In the genomic region with DNA sequence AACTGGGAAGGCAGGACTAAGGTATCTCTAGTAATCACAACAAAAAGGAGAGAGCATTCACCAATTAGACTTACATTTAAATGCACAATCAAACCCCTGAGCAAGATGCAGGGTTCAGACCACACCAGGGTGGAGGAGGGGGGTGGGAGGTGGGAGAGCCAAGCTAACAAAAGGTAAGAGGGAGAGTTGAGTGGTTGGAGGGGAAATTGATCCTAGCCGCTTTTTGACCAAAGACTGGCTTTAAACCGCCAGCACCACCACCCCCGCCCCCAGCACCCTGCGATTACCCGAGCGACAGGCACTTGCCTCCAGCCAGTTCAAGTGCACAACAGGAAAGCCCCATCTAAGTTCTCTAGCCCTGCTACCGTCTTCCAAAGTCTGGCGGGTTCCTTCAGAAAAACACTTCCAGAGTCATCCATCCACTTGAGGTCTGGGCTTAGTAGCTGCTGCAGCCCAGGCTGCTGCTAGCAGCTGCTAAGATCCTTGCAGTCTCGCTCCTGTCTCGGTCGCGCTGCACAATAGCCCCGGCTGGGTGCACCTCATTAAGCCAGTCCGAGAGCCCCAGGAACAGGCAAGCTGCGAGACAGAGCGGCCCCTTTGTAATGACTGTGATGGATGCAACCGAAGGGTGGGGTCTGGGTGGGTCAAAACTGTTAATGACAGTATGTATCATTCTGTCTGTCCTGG, we compare ENCODE assay signal across 8 mouse cellular contexts. TPM values are rescaled to one million over a fixed set of nuclear protein-coding genes. Genes with fewer than 3 reads are reported as not detected.
DNase-seq lines count a peak whose midpoint lies in the region; ATAC-seq and TF ChIP-seq lines count a peak whose summit lies in the region.

No protein-coding gene starts in this region.

- no peak for TF ChIP-seq CTCF in brain, embryonic 14.5 days (IDR thresholded peaks at IDR 0.05; ENCODE audit: borderline replicate concordance, extremely low read depth, insufficient read depth, insufficient read length)

- ATAC-seq in kidney, embryonic 15.5 days (replicated peaks; ENCODE audit: low FRiP score): peak; percentile 80
- ATAC-seq in megakaryocyte, adult 5-6 weeks (ENCODE audit: poor library complexity, severe bottlenecking): no peak

- no peak overlapping the region for H3K9ac ChIP-seq in kidney, embryonic 15.5 days

- no peak for TF ChIP-seq POLR2A in brain, embryonic 14.5 days (IDR thresholded peaks at IDR 0.05; ENCODE audit: borderline replicate concordance, extremely low read depth, insufficient read depth, insufficient read length, poor library complexity, severe bottlenecking)

- no peak overlapping the region for H3K27ac ChIP-seq in kidney, embryonic 15.5 days
- peak overlapping the region; percentile 86 for H3K27ac ChIP-seq in hindbrain, embryonic 10.5 days

- no peak for DNase-seq in kidney, postnatal 25 days
- peak; percentile 89 for DNase-seq in brain, embryonic 14.5 days (ENCODE audit: low read depth)
- peak; percentile 74 for DNase-seq in hindbrain, embryonic 10.5 days (ENCODE audit: low spot score)
- DNase-seq in neural tube, embryonic 10.5 days (ENCODE audit: extremely low spot score, low spot score): peak; percentile 72
- no peak for DNase-seq in urinary bladder, postnatal 4 days (ENCODE audit: low spot score in 2 of 2)
- no peak for DNase-seq in gastrocnemius, postnatal 14 days

- no peaks in the 10 kb centered on the region for H3K9me3 ChIP-seq in kidney, embryonic 15.5 days (replicated peaks)
- H3K9me3 ChIP-seq in hindbrain, embryonic 10.5 days: no peaks in the 10 kb centered on the region

- H3K4me3 ChIP-seq in kidney, embryonic 15.5 days (replicated peaks): peak overlapping the region; percentile 37
- H3K4me3 ChIP-seq in hindbrain, embryonic 10.5 days: peak overlapping the region; percentile 60

- H3K27me3 ChIP-seq in kidney, embryonic 15.5 days: peaks cover 23% of the 10 kb centered on the region
- H3K27me3 ChIP-seq in hindbrain, embryonic 10.5 days (ENCODE audit: insufficient read depth, poor library complexity, severe bottlenecking): peaks cover 14% of the 10 kb centered on the region

- intact Hi-C loops in gastrocnemius, postnatal 14 days (cut with DNase I; ENCODE audit: low total_unique reads): no loop called here

- under 1% methylated on average over 17 of the region's 17 CpGs for WGBS in kidney, embryonic 15.5 days
- WGBS in hindbrain, embryonic 10.5 days: under 1% methylated on average over 17 of the region's 17 CpGs

- no peaks in the 10 kb centered on the region for H3K36me3 ChIP-seq in kidney, embryonic 15.5 days
- H3K36me3 ChIP-seq in hindbrain, embryonic 10.5 days: no peaks in the 10 kb centered on the region

- H3K4me1 ChIP-seq in kidney, embryonic 15.5 days: peaks cover 7% of the 10 kb centered on the region
- H3K4me1 ChIP-seq in hindbrain, embryonic 10.5 days (replicated peaks): peaks cover 4% of the 10 kb centered on the region

- peak overlapping the region; percentile 70 for H3K4me2 ChIP-seq in kidney, embryonic 15.5 days

RNA-seq across cellular contexts. Expression of a gene that starts 0.9 kb away (rescaled TPM):
- polyA plus RNA-seq in kidney, embryonic 15.5 days (2015; fragmentation: Nextera tagmentation; extraction: Ambion mirVana): 3.1 and 6.6 TPM in 2 replicates
- 82.0 and 104 TPM in 2 replicates for polyA plus RNA-seq in brain, embryonic 14.5 days (2012; rRNA removed)
- polyA plus RNA-seq in hindbrain, embryonic 10.5 days (2016; fragmentation: Nextera tagmentation; extraction: Ambion mirVana): 45.8 and 57.4 TPM in 2 replicates
- 1 to 10 TPM; 1.7 to 1.9 TPM for total RNA-seq in gastrocnemius, postnatal 14 days (2021)
- not detected in 2 replicates for total RNA-seq in megakaryocyte, adult 5-6 weeks (2015)
- not detected in 2 replicates for total RNA-seq in megakaryocyte, adult 5-6 weeks (2017)

Comparison
In these comparisons a context has a peak if more than half of its experiments do, and no peak if none do; other contexts are left out.
1. DNase-seq: peak in brain, embryonic 14.5 days (single experiment), hindbrain, embryonic 10.5 days (single experiment) and neural tube, embryonic 10.5 days (single experiment); none in kidney, postnatal 25 days (0 of 2), urinary bladder, postnatal 4 days (0 of 2) and gastrocnemius, postnatal 14 days (single experiment).